Mouse (Mus musculus) cerebellum, adult 2 months (tissue): ENCODE data around the gene Smox. TPM values are rescaled to one million over a fixed set of nuclear protein-coding genes. Genes with fewer than 3 reads are reported as not detected.
"Not testable (repeated sequence)": the region's sequence is repeated elsewhere in the genome, so short reads cannot be mapped to it uniquely, and the experiment has no call there.

Source experiments
- DNase-seq, 2 experiments: peaks; one replicate each; pipeline ENCODE4 v3.0.0; 2021
- H3K27ac ChIP-seq: fragments of 200-500 bp; 2 replicates; pipeline ENCODE4 v1.5.1; 2012; ENCODE audit warnings: low read length, control low read depth, inconsistent platforms; ENCODE audit not compliant: insufficient read depth
- H3K27me3 ChIP-seq: fragments of 200-500 bp; 2 replicates; pipeline ENCODE4 v1.6.1; 2012; ENCODE audit warnings: inconsistent platforms, mild to moderate bottlenecking, low read length, moderate library complexity; ENCODE audit not compliant: control insufficient read depth, insufficient read depth
- H3K4me1 ChIP-seq: fragments of 200-500 bp; 2 replicates; pipeline ENCODE4 v1.6.1; 2011; ENCODE audit warnings: low read length; ENCODE audit not compliant: control insufficient read depth, insufficient read depth
- H3K4me3 ChIP-seq: fragments of 200-500 bp; replicated peaks from 2 replicates; pipeline ENCODE3; 2011; ENCODE audit warnings: mild to moderate bottlenecking, low read depth, low read length, control low read depth; ENCODE audit not compliant: insufficient read depth
- CTCF ChIP-seq: fragments of 200-500 bp; IDR thresholded peaks from 2 replicates; pipeline ENCODE4 v1.5.1; 2011; ENCODE audit warnings: low read depth, mild to moderate bottlenecking, control low read depth, low read length, moderate library complexity, borderline replicate concordance; ENCODE audit not compliant: insufficient read depth
- POLR2A ChIP-seq: fragments of 200-500 bp; IDR thresholded peaks from 2 replicates; pipeline ENCODE4 v1.6.1; 2011; ENCODE audit warnings: low read length, control low read depth, borderline replicate concordance; ENCODE audit not compliant: insufficient read depth
- WGBS: fragments of 180-500 bp; shearing (Covaris S2); methylation state at CpG from one replicate; pipeline ENCODE4 v1.1.7; 2018; 5-methylcytosine and 5-hydroxymethylcytosine counted together
- polyA plus RNA-seq: library from polyadenylated mRNA; depleted of rRNA; stranded (reverse); fragments of >200 nt; gene quantifications from 2 replicates; pipeline ENCODE4 v1.2.3, GENCODE M21; 2012

Smox gene
- polyA plus RNA-seq, 1 experiment, result 93.4 TPM

GRCm38 (mm10) chr2:131450491-131450890 lies 40.8 kb upstream of the Smox start:
- no peak overlapping the region for H3K27ac ChIP-seq
- TF ChIP-seq POLR2A, result no peak
- TF ChIP-seq CTCF, result no peak
- no peaks in the 10 kb centered on the region for H3K27me3 ChIP-seq
- no peak overlapping the region for H3K4me3 ChIP-seq
- no peak for DNase-seq
- no peaks in the 10 kb centered on the region for H3K4me1 ChIP-seq
- 92% methylated on average over 5 of the region's 5 CpGs for WGBS

- H3K4me3 ChIP-seq, result no peak overlapping the region
- WGBS, result 40% methylated on average over 7 of the region's 7 CpGs
- no peak for DNase-seq
- H3K4me1 ChIP-seq, result no peaks in the 10 kb centered on the region
- H3K27ac ChIP-seq, result no peak overlapping the region
- H3K27me3 ChIP-seq, result no peaks in the 10 kb centered on the region
- TF ChIP-seq POLR2A (no peak), CTCF (no peak)
These were observed 33.6 kb upstream of the Smox start for GRCm38 (mm10) chr2:131457728-131458127.

GRCm38 (mm10) chr2:131460946-131461682 lies 30.2 kb upstream of the Smox start:
- 54% methylated on average over 9 of the region's 9 CpGs for WGBS
- Histone ChIP-seq H3K4me1 (no peaks in the 10 kb centered on the region), H3K27ac (no peak overlapping the region), H3K27me3 (no peaks in the 10 kb centered on the region), H3K4me3 (no peak overlapping the region)
- no peak for TF ChIP-seq POLR2A
- no peak for TF ChIP-seq CTCF
- no peak for DNase-seq

GRCm38 (mm10) chr2:131462991-131463390 lies 28.3 kb upstream of the Smox start:
- no peak for DNase-seq
- no peak for TF ChIP-seq CTCF
- 47% methylated on average over 4 of the region's 4 CpGs for WGBS

GRCm38 (mm10) chr2:131464147-131464546 lies 27.1 kb upstream of the Smox start:
- WGBS, result 100% methylated on average over 2 of the region's 2 CpGs
- Histone ChIP-seq H3K4me3 (no peak overlapping the region), H3K27me3 (no peaks in the 10 kb centered on the region), H3K4me1 (no peaks in the 10 kb centered on the region), H3K27ac (no peak overlapping the region)
- TF ChIP-seq CTCF (no peak), POLR2A (no peak)
- DNase-seq, result no peak

More at GRCm38 (mm10) chr2:131462991-131463390, 28.3 kb upstream of the Smox start:
- Histone ChIP-seq H3K4me3 (no peak overlapping the region), H3K27ac (no peak overlapping the region), H3K27me3 (no peaks in the 10 kb centered on the region), H3K4me1 (no peaks in the 10 kb centered on the region)

- Histone ChIP-seq H3K27me3 (no peaks in the 10 kb centered on the region), H3K4me3 (no peak overlapping the region), H3K27ac (no peak overlapping the region), H3K4me1 (no peaks in the 10 kb centered on the region)
- no peak for DNase-seq
- TF ChIP-seq POLR2A, result no peak
- TF ChIP-seq CTCF, result no peak
- 74% methylated on average over 2 of the region's 2 CpGs for whole genome bisulfite sequencing
These were observed 24.6 kb upstream of the Smox start for GRCm38 (mm10) chr2:131466732-131467131.

GRCm38 (mm10) chr2:131469916-131470315 lies 21.4 kb upstream of the Smox start:
- DNase-seq, result no peak
- 33% methylated on average over 1 of the region's 1 CpGs for WGBS
- Histone ChIP-seq H3K27ac (no peak overlapping the region), H3K27me3 (no peaks in the 10 kb centered on the region), H3K4me3 (no peak overlapping the region), H3K4me1 (no peaks in the 10 kb centered on the region)
- no peak for TF ChIP-seq POLR2A
- no peak for TF ChIP-seq CTCF

GRCm38 (mm10) chr2:131473749-131474148 lies 17.5 kb upstream of the Smox start:
- TF ChIP-seq CTCF (no peak), POLR2A (no peak)
- Histone ChIP-seq H3K27ac (no peak overlapping the region), H3K4me1 (no peaks in the 10 kb centered on the region), H3K4me3 (no peak overlapping the region), H3K27me3 (no peaks in the 10 kb centered on the region)
- no peak for DNase-seq
- WGBS, result 84% methylated on average over 6 of the region's 6 CpGs

- H3K27me3 ChIP-seq, H3K27ac ChIP-seq, DNase-seq, H3K4me3 ChIP-seq, H3K4me1 ChIP-seq: not testable (repeated sequence)
- WGBS, result 90% methylated on average over 5 of the region's 5 CpGs
These were observed 14.2 kb upstream of the Smox start for GRCm38 (mm10) chr2:131477105-131477504.
